Mouse (Mus musculus) kidney, adult 2 months (tissue): ENCODE measurements at regions not wholly inside any gene's neighbourhood (a gene's known extent, or its start where the extent isn't known, plus 50 kb on each side); places are given as distances from the start of the nearest gene placed in this dataset.

Experiments used
- CTCF ChIP-seq: fragments of 200-500 bp; conservative IDR thresholded peaks from 2 replicates; pipeline ENCODE4 v1.5.1; 2011; ENCODE audit warnings: low read depth, mild to moderate bottlenecking, control low read depth, low read length, moderate library complexity, mixed read lengths; ENCODE audit not compliant: insufficient read depth, insufficient read length
- POLR2A ChIP-seq: fragments of 200-500 bp; IDR thresholded peaks from one replicate; pipeline ENCODE4 v1.6.1; 2011; ENCODE audit warnings: low read depth, low read length, control low read depth

GRCm38 (mm10) chr15:42128976-42129375, 1994.8 kb downstream of the 9330182O14Rik start:
- TF ChIP-seq CTCF (no peak), POLR2A (no peak)
